Mouse (Mus musculus): Measurements from ENCODE around the gene Nrde2. TPM values are rescaled to one million over a fixed set of nuclear protein-coding genes. Genes with fewer than 3 reads are reported as not detected.

The Nrde2 gene
- 0.22 and 0.30 TPM in 2 replicates for polyA plus RNA-seq (2012)

DNA sequence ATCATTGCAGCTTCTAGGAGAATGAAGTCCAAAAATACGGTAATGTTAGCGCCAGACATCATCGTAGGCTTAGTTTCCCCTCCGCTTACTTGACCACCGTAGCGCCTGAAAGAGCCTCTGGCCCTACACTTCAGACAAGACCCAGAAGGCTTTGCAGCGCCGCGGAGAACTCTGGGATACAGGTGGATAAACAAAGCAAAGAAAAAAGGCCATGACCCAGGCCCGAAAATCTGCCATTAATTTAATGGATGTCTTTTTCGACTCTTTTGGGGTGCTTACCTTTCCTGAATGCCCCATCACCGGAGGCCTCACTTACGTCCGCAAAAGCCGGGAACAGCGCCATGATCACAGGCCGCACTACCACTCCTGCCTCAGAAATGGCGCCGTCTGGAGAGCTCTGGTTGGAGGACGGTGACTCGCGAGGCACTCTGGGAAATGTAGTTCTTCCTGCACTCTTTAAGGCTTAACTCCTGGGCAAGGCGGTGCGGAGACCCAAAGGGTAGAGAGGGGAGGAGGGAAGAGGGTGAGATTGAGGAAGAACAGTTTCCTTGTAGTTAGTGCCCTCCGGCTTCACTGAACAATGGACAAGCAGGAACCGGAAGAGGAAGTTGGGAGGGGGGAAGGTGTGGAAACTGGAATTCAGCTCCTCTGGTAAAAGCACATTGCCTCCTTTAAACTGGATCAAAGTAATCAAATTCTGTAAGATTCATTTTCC, at the start of gene Nrde2:
TSS of gene Nrde2 (minus strand) at position 393 of the 715 bp plus-strand sequence.
- TF ChIP-seq GATA1 (IDR thresholded peaks at IDR 0.05; ENCODE audit: low read length) (no peak), TAL1 (IDR thresholded peaks at IDR 0.05; ENCODE audit: low read length) (no peak)
- no peaks in the 10 kb centered on the region for H3K9me3 ChIP-seq (ENCODE audit: control insufficient read depth, low read length)
- H3K4me3 ChIP-seq (replicated peaks), result peak within 1 kb of the TSS; percentile 84
- H3K36me3 ChIP-seq (ENCODE audit: control insufficient read depth), result peaks cover 10% of the 10 kb centered on the region
- no peaks in the 10 kb centered on the region for H3K27me3 ChIP-seq (ENCODE audit: control insufficient read depth)
- H3K4me1 ChIP-seq (ENCODE audit: control insufficient read depth), result peaks cover 24% of the 10 kb centered on the region

DNA sequence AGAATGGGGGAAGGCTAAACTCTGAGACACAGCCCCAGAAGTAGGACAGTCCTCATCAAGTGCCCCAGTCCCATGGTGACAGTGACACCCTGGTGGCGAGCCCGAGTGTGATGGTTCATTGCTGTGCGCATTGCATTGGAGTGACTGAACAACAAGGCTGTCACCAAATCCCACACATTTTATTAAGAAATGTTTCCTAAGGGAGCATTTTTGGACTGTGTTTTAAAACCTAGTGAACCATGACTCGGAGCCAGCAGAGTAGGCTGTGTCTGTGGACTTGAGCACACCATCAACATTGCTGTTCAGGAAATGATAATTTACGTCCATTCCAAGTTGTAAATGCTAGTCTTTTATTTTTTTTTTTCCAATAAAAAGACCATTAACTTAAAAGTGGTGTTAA, 47.5 kb upstream of the Nrde2 start:
- Histone ChIP-seq H3K4me1 (ENCODE audit: control insufficient read depth) (peaks cover 39% of the 10 kb centered on the region), H3K36me3 (ENCODE audit: control insufficient read depth) (peaks cover 81% of the 10 kb centered on the region), H3K4me3 (replicated peaks) (no peak overlapping the region), H3K9me3 (ENCODE audit: control insufficient read depth, low read length) (no peaks in the 10 kb centered on the region), H3K27me3 (ENCODE audit: control insufficient read depth) (no peaks in the 10 kb centered on the region)
- no peak for TF ChIP-seq TAL1 (IDR thresholded peaks at IDR 0.05; ENCODE audit: low read length)
- no peak for TF ChIP-seq GATA1 (IDR thresholded peaks at IDR 0.05; ENCODE audit: low read length)

GRCm38 (mm10) chr12:100206521-100206920, 47.1 kb upstream of the Nrde2 start:
- TF ChIP-seq GATA1 (IDR thresholded peaks at IDR 0.05; ENCODE audit: low read length), result no peak
- no peak for TF ChIP-seq TAL1 (IDR thresholded peaks at IDR 0.05; ENCODE audit: low read length)
- Histone ChIP-seq H3K9me3 (ENCODE audit: control insufficient read depth, low read length) (no peaks in the 10 kb centered on the region), H3K27me3 (ENCODE audit: control insufficient read depth) (no peaks in the 10 kb centered on the region), H3K4me1 (ENCODE audit: control insufficient read depth) (peaks cover 40% of the 10 kb centered on the region), H3K36me3 (ENCODE audit: control insufficient read depth) (peaks cover 81% of the 10 kb centered on the region), H3K4me3 (replicated peaks) (no peak overlapping the region)

DNA sequence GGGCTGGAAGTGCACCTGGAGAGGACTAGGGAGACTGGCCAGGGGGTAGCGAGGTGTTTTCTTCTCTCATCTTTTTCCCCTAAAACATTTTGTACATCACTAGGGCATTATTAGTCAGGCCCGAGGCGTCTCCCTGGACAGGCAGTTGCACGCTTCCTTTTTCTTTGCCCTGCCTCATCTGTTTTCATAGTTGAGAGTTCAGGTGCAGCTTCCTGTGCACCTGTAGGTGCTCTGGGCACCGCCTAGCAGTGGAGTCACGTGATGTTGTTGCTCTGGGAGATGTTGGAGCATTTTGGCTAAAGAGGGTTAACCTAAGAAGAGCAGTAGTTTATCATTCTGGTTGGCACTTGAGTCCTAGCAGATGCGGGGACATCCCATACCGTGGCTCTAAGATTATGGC, 45.7 kb upstream of the Nrde2 start:
- peaks cover 39% of the 10 kb centered on the region for H3K4me1 ChIP-seq (ENCODE audit: control insufficient read depth)
- TF ChIP-seq GATA1 (IDR thresholded peaks at IDR 0.05; ENCODE audit: low read length) (no peak), TAL1 (IDR thresholded peaks at IDR 0.05; ENCODE audit: low read length) (no peak)
- no peak overlapping the region for H3K4me3 ChIP-seq (replicated peaks)
- H3K9me3 ChIP-seq (ENCODE audit: control insufficient read depth, low read length), result no peaks in the 10 kb centered on the region
- no peaks in the 10 kb centered on the region for H3K27me3 ChIP-seq (ENCODE audit: control insufficient read depth)
- peaks cover 79% of the 10 kb centered on the region for H3K36me3 ChIP-seq (ENCODE audit: control insufficient read depth)

- peaks cover 39% of the 10 kb centered on the region for H3K4me1 ChIP-seq (ENCODE audit: control insufficient read depth)
- TF ChIP-seq GATA1 (IDR thresholded peaks at IDR 0.05; ENCODE audit: low read length), result no peak
- TF ChIP-seq TAL1 (IDR thresholded peaks at IDR 0.05; ENCODE audit: low read length), result no peak
Measured at GRCm38 (mm10) chr12:100203759-100204158, 44.3 kb upstream of the Nrde2 start.

DNA sequence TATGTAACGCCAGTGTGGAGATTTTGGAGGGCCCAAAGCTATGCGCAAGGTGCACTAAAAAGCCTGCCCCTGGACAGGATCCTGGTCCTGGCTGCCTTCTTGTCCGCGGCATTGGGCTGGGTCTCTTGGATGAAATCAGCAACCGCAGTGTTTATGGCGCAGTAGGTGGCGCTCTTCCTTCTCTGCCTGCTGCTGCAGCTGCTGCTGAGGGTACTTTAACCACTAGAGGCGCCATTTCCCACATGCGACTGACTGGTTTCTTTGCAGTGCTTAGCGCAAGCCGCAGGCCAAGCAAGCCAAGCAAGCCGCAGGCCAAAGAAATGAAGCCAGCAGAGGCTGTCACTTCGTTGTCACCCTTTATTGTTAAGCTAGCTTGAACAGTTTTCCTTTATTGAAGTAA, 42.4 kb upstream of the Nrde2 start:
- no peak for TF ChIP-seq GATA1 (IDR thresholded peaks at IDR 0.05; ENCODE audit: low read length)
- TF ChIP-seq TAL1 (IDR thresholded peaks at IDR 0.05; ENCODE audit: low read length), result no peak
- peaks cover 48% of the 10 kb centered on the region for H3K36me3 ChIP-seq (ENCODE audit: control insufficient read depth)
- H3K4me3 ChIP-seq (replicated peaks), result peak overlapping the region; percentile 95

More at GRCm38 (mm10) chr12:100203759-100204158, 44.3 kb upstream of the Nrde2 start:
- Histone ChIP-seq H3K36me3 (ENCODE audit: control insufficient read depth) (peaks cover 66% of the 10 kb centered on the region), H3K9me3 (ENCODE audit: control insufficient read depth, low read length) (no peaks in the 10 kb centered on the region), H3K4me3 (replicated peaks) (no peak overlapping the region), H3K27me3 (ENCODE audit: control insufficient read depth) (no peaks in the 10 kb centered on the region)

DNA sequence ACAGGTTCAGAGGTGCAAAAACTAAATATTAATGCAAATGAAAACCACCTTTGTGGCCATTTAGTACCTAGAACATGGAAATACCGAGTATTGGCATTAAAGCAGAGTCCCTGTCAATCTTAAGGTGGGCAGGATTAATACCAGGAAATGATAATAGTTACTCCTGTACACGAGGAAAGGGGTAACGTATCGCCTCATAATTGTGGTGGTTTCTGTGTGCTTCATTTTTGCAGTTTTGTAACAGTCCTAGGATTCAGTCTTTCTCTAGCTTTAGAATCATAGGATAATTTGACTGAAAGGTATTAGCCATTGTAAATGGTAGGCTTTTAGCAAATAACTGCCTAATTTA, 41.9 kb upstream of the Nrde2 start:
- Histone ChIP-seq H3K9me3 (ENCODE audit: control insufficient read depth, low read length) (no peaks in the 10 kb centered on the region), H3K36me3 (ENCODE audit: control insufficient read depth) (peaks cover 43% of the 10 kb centered on the region), H3K4me1 (ENCODE audit: control insufficient read depth) (peaks cover 38% of the 10 kb centered on the region), H3K27me3 (ENCODE audit: control insufficient read depth) (no peaks in the 10 kb centered on the region), H3K4me3 (replicated peaks) (peak overlapping the region; percentile 95)
- TF ChIP-seq GATA1 (IDR thresholded peaks at IDR 0.05; ENCODE audit: low read length) (no peak), TAL1 (IDR thresholded peaks at IDR 0.05; ENCODE audit: low read length) (no peak)

More for the DNA sequence above, 42.4 kb upstream of the Nrde2 start:
- Histone ChIP-seq H3K9me3 (ENCODE audit: control insufficient read depth, low read length) (no peaks in the 10 kb centered on the region), H3K27me3 (ENCODE audit: control insufficient read depth) (no peaks in the 10 kb centered on the region), H3K4me1 (ENCODE audit: control insufficient read depth) (peaks cover 38% of the 10 kb centered on the region)

DNA sequence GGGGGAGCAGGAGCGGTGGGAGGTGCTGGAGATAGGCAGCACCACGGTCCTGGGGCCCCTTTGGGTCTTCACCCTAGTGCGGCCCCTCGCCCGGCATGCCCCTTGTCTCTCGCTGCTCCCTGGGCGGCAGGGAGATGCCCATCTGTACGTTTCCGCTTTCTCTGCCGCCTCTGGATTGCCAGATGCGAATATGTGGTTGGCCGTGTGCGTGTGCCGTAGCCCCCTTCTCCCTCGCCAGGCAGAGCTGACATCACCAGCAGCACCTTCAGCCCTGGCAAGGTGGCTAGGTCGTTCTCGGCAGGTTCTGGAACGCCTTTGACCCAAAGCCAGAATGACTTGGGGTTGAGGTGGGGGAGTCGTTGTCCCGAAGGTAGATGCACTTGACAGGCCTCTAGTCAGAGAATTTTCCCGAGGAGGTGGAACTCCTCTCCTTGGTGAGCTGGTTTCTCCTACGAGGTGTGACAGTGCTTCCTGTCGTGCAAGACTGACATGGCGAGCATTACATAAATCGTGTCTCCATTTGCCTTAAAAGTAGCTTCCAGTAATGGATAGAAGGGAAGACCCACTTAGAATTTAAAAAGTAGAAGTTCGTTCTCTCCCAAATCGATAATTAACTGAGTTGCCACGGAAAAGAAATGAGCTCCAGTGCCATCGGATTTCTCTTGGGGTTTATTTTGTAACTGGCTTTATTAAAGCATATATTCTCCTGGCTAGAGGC, 41.4 kb upstream of the Nrde2 start:
- Histone ChIP-seq H3K27me3 (ENCODE audit: control insufficient read depth) (0 out of 2 replicates have a peak, but pooled peaks cover under 1% of the 10 kb centered on the region), H3K36me3 (ENCODE audit: control insufficient read depth) (peaks cover 37% of the 10 kb centered on the region), H3K9me3 (ENCODE audit: control insufficient read depth, low read length) (no peaks in the 10 kb centered on the region), H3K4me3 (replicated peaks) (peak overlapping the region; percentile 95), H3K4me1 (ENCODE audit: control insufficient read depth) (peaks cover 38% of the 10 kb centered on the region)
- TF ChIP-seq TAL1 (IDR thresholded peaks at IDR 0.05; ENCODE audit: low read length) (no peak), GATA1 (IDR thresholded peaks at IDR 0.05; ENCODE audit: low read length) (no peak)

DNA sequence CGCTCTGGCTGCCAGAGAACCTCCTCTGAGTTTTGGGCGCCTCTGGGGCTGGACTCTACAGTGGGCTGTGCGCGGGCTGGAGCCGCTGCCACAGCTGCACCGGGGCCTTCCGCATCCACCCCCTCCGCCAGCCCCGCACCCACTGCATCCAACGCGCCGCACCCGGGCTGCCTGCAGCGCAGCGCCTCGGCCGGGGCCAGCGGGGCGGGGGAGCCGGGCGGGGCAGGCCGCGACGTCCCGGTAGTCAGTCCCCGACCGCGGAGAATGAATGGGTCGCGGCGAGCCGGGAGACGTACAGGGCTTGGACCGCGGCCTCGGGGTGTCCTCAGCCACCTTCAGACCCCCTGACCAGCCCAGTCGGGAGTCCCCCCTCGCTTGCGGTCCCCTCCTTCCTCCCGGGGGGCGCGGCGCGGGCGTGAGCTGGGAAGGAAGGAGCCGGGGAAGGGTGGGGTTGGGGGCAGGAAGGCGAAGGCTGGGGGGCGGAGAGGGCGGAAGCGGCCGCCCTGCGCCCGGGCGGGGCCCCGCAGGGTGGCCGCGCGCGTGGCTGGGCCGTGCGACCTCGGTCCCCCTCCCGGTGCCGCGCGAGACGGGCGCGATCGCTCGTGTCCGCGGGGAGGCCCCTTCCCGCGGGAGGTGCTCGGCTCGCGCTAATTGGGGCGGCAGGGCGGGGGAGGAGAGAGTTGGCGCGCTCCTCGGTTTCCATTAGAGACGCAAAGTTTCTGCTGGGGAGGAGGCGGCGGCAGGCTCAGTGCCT, 40.6 kb upstream of the Nrde2 start:
- H3K4me3 ChIP-seq (replicated peaks), result peak overlapping the region; percentile 95
- no peak for TF ChIP-seq TAL1 (IDR thresholded peaks at IDR 0.05; ENCODE audit: low read length)
- no peak for TF ChIP-seq GATA1 (IDR thresholded peaks at IDR 0.05; ENCODE audit: low read length)
- H3K36me3 ChIP-seq (ENCODE audit: control insufficient read depth), result peaks cover 30% of the 10 kb centered on the region

More for the DNA sequence above, 40.6 kb upstream of the Nrde2 start:
- Histone ChIP-seq H3K4me1 (ENCODE audit: control insufficient read depth) (peaks cover 38% of the 10 kb centered on the region), H3K9me3 (ENCODE audit: control insufficient read depth, low read length) (no peaks in the 10 kb centered on the region), H3K27me3 (ENCODE audit: control insufficient read depth) (peaks cover 2% of the 10 kb centered on the region; the same call in 1 of the 2 replicates)

Data from erythroblast, embryonic 14.5 days (primary cell).